Mouse (Mus musculus) embryonic facial prominence, embryonic 15.5 days (tissue): ENCODE results near the gene Syk. TPM values are rescaled to one million over a fixed set of nuclear protein-coding genes. Genes with fewer than 3 reads are reported as not detected.

Experiments
- ATAC-seq: fragments of 200-750 bp; cut with Nextera tagmentation; 2 replicates; pipeline ENCODE4 v1.8.0; 2017; ENCODE audit warnings: low read depth, moderate TSS enrichment; ENCODE audit not compliant: insufficient number of reproducible peaks, low FRiP score, low TSS enrichment
- H3K27ac ChIP-seq: fragments of 300-500 bp; sonication (generic); replicated peaks from 2 replicates; pipeline ENCODE4 v1.5.1; 2015; ENCODE audit warnings: mild to moderate bottlenecking, inconsistent platforms
- H3K27me3 ChIP-seq: fragments of 300-500 bp; sonication (generic); 2 replicates; pipeline ENCODE4 v1.6.1; 2015; ENCODE audit warnings: inconsistent platforms
- H3K36me3 ChIP-seq: fragments of 300-500 bp; sonication (generic); 2 replicates; pipeline ENCODE4 v1.6.1; 2015; ENCODE audit warnings: mild to moderate bottlenecking, inconsistent platforms
- H3K4me1 ChIP-seq: fragments of 300-500 bp; sonication (generic); 2 replicates; pipeline ENCODE4 v1.6.1; 2015; ENCODE audit warnings: inconsistent platforms
- H3K4me2 ChIP-seq: fragments of 300-500 bp; sonication (generic); replicated peaks from 2 replicates; pipeline ENCODE4 v1.6.1; 2015; ENCODE audit warnings: mild to moderate bottlenecking, inconsistent platforms
- H3K4me3 ChIP-seq: fragments of 300-500 bp; sonication (generic); replicated peaks from 2 replicates; pipeline ENCODE4 v1.5.1; 2015; ENCODE audit warnings: mild to moderate bottlenecking, inconsistent platforms
- H3K9ac ChIP-seq: fragments of 300-500 bp; sonication (generic); 2 replicates; pipeline ENCODE4 v1.6.1; 2015; ENCODE audit warnings: inconsistent platforms
- H3K9me3 ChIP-seq: fragments of 300-500 bp; sonication (generic); replicated peaks from 2 replicates; pipeline ENCODE4 v1.6.1; 2016; ENCODE audit warnings: inconsistent platforms
- WGBS: fragments of 180-500 bp; shearing (Covaris S2); methylation state at CpG from one replicate; pipeline ENCODE4 v1.1.7; 2015; 5-methylcytosine and 5-hydroxymethylcytosine counted together
- polyA plus RNA-seq: library from polyadenylated mRNA; unstranded; fragments of >200 nt; fragmentation: Nextera tagmentation; extraction: Ambion mirVana; gene quantifications from 2 replicates; pipeline ENCODE4 v1.2.1, GENCODE M21; 2015

Gene Syk
- polyA plus RNA-seq, 1 experiment from 2014 or later: 3.0 TPM

- Histone ChIP-seq H3K27ac (no peak overlapping the region), H3K9ac (no peak overlapping the region), H3K4me3 (no peak overlapping the region), H3K4me1 (peaks cover 6% of the 10 kb centered on the region; the same call in 1 of the 2 replicates), H3K9me3 (no peaks in the 10 kb centered on the region), H3K36me3 (no peaks in the 10 kb centered on the region), H3K27me3 (no peaks in the 10 kb centered on the region), H3K4me2 (no peak overlapping the region)
- no peak for ATAC-seq
- WGBS: 44% methylated on average over 5 of the region's 5 CpGs
Measured at GRCm38 (mm10) chr13:52679906-52680305, 96.9 kb downstream of the Syk start.

GRCm38 (mm10) chr13:52682107-52682506 is 99.1 kb downstream of the Syk start:
- Histone ChIP-seq H3K4me3 (no peak overlapping the region), H3K4me1 (peaks cover 6% of the 10 kb centered on the region; the same call in 1 of the 2 replicates), H3K36me3 (no peaks in the 10 kb centered on the region), H3K9ac (no peak overlapping the region), H3K27me3 (no peaks in the 10 kb centered on the region), H3K9me3 (no peaks in the 10 kb centered on the region), H3K4me2 (no peak overlapping the region), H3K27ac (no peak overlapping the region)
- WGBS: 57% methylated on average over 5 of the region's 5 CpGs
- ATAC-seq: no peak

- no peak for ATAC-seq
- WGBS: 83% methylated on average over 13 of the region's 13 CpGs
- no peak overlapping the region for H3K9ac ChIP-seq
- H3K9me3 ChIP-seq: no peaks in the 10 kb centered on the region
- H3K36me3 ChIP-seq: no peaks in the 10 kb centered on the region
- no peaks in the 10 kb centered on the region for H3K4me1 ChIP-seq
- H3K4me2 ChIP-seq: no peak overlapping the region
- H3K4me3 ChIP-seq: no peak overlapping the region
- no peaks in the 10 kb centered on the region for H3K27me3 ChIP-seq
- no peak overlapping the region for H3K27ac ChIP-seq
Measured at GRCm38 (mm10) chr13:52690425-52690824, 107.5 kb downstream of the Syk start.

GRCm38 (mm10) chr13:52692311-52692710 is 109.3 kb downstream of the Syk start:
- no peak overlapping the region for H3K4me3 ChIP-seq
- no peak overlapping the region for H3K4me2 ChIP-seq
- no peak for ATAC-seq
- H3K9me3 ChIP-seq: no peaks in the 10 kb centered on the region
- H3K27me3 ChIP-seq: no peaks in the 10 kb centered on the region
- WGBS: 84% methylated on average over 6 of the region's 6 CpGs
- H3K9ac ChIP-seq: no peak overlapping the region
- no peak overlapping the region for H3K27ac ChIP-seq
- no peaks in the 10 kb centered on the region for H3K36me3 ChIP-seq
- no peaks in the 10 kb centered on the region for H3K4me1 ChIP-seq

- 78% methylated on average over 6 of the region's 6 CpGs for WGBS
- no peak overlapping the region for H3K4me2 ChIP-seq
- no peaks in the 10 kb centered on the region for H3K36me3 ChIP-seq
- H3K4me1 ChIP-seq: no peaks in the 10 kb centered on the region
- no peak overlapping the region for H3K9ac ChIP-seq
- no peak overlapping the region for H3K27ac ChIP-seq
- H3K27me3 ChIP-seq: no peaks in the 10 kb centered on the region
- no peaks in the 10 kb centered on the region for H3K9me3 ChIP-seq
- H3K4me3 ChIP-seq: no peak overlapping the region
- no peak for ATAC-seq
Measured at GRCm38 (mm10) chr13:52694857-52695256, 111.9 kb downstream of the Syk start.

Other genes with a start within 250 kb of the Syk start
- 0.47 and 0.71 TPM in 2 replicates for gene Diras2, start 51.9 kb upstream of the Syk start, polyA plus RNA-seq